8 mouse cellular contexts compared by ENCODE assay signal in genomic region chr11:115420336-115421190, GRCm38 (mm10). TPM values are rescaled to one million over a fixed set of nuclear protein-coding genes. Genes with fewer than 3 reads are reported as not detected.
DNase-seq lines count a peak whose midpoint lies in the region; ATAC-seq and TF ChIP-seq lines count a peak whose summit lies in the region.

No protein-coding gene starts in this region.

- H3K36me3 ChIP-seq in C2C12 (ENCODE audit: control insufficient read depth, insufficient read depth), result peaks cover 42% of the 10 kb centered on the region
- peaks cover 50% of the 10 kb centered on the region for H3K36me3 ChIP-seq in erythroblast, embryonic 14.5 days (ENCODE audit: control insufficient read depth)
- H3K36me3 ChIP-seq in heart, embryonic 12.5 days, result peaks cover 53% of the 10 kb centered on the region
- peaks cover 21% of the 10 kb centered on the region; the same call in 1 of the 2 replicates for H3K36me3 ChIP-seq in kidney, postnatal 0 days (ENCODE audit: insufficient read depth, low read length)
- H3K36me3 ChIP-seq in liver, embryonic 16.5 days (ENCODE audit: control insufficient read depth, insufficient read depth), result peaks cover 12% of the 10 kb centered on the region
- H3K36me3 ChIP-seq in neural tube, embryonic 15.5 days, result peaks cover 33% of the 10 kb centered on the region

- ATAC-seq in heart, embryonic 12.5 days (ENCODE audit: insufficient number of reproducible peaks, low FRiP score), result peak; percentile 60
- ATAC-seq in kidney, postnatal 0 days (replicated peaks; ENCODE audit: low FRiP score, low read depth), result peak; percentile 67
- ATAC-seq in liver, embryonic 16.5 days (ENCODE audit: low read depth), result peak; percentile 62
- peak; percentile 65 for ATAC-seq in neural tube, embryonic 15.5 days (ENCODE audit: low FRiP score)

- H3K4me2 ChIP-seq in heart, embryonic 12.5 days, result peak overlapping the region; percentile 97
- H3K4me2 ChIP-seq in kidney, postnatal 0 days (ENCODE audit: low read length), result peak overlapping the region; percentile 97
- peak overlapping the region; percentile 96 for H3K4me2 ChIP-seq in liver, embryonic 16.5 days (ENCODE audit: low read depth, low read length)
- H3K4me2 ChIP-seq in neural tube, embryonic 15.5 days, result peak overlapping the region; percentile 88

- DNase-seq in adrenal gland, postnatal 25 days, result peak; percentile 67
- peak; percentile 69 for DNase-seq in kidney, postnatal 0 days (ENCODE audit: low spot score)
- DNase-seq in thymus, postnatal 4 days, result peak; percentile 74

- no peaks in the 10 kb centered on the region for H3K27me3 ChIP-seq in C2C12 (ENCODE audit: control insufficient read depth, insufficient read depth, insufficient read length)
- no peaks in the 10 kb centered on the region for H3K27me3 ChIP-seq in erythroblast, embryonic 14.5 days (ENCODE audit: control insufficient read depth)
- no peaks in the 10 kb centered on the region for H3K27me3 ChIP-seq in heart, embryonic 12.5 days (replicated peaks)
- no peaks in the 10 kb centered on the region for H3K27me3 ChIP-seq in kidney, postnatal 0 days (ENCODE audit: insufficient read depth, low read length)
- no peaks in the 10 kb centered on the region for H3K27me3 ChIP-seq in liver, embryonic 16.5 days (ENCODE audit: control insufficient read depth, insufficient read depth, low read depth, low read length)
- H3K27me3 ChIP-seq in neural tube, embryonic 15.5 days (replicated peaks), result no peaks in the 10 kb centered on the region

- H3K4me3 ChIP-seq in C2C12 (ENCODE audit: insufficient read depth, poor library complexity, severe bottlenecking), result peak overlapping the region; percentile 97
- peak overlapping the region; percentile 99 for H3K4me3 ChIP-seq in erythroblast, embryonic 14.5 days (replicated peaks)
- peak overlapping the region; percentile 99 for H3K4me3 ChIP-seq in heart, embryonic 12.5 days
- H3K4me3 ChIP-seq in kidney, postnatal 0 days (replicated peaks; ENCODE audit: low read depth, low read length), result peak overlapping the region; percentile 98
- H3K4me3 ChIP-seq in liver, embryonic 16.5 days (ENCODE audit: low read depth, low read length), result peak overlapping the region; percentile 91
- H3K4me3 ChIP-seq in neural tube, embryonic 15.5 days (replicated peaks), result peak overlapping the region; percentile 95

- H3K9ac ChIP-seq in heart, embryonic 12.5 days, result peak overlapping the region; percentile 100
- H3K9ac ChIP-seq in kidney, postnatal 0 days (ENCODE audit: low read depth, low read length), result peak overlapping the region; percentile 95
- peak overlapping the region; percentile 94 for H3K9ac ChIP-seq in liver, embryonic 16.5 days (ENCODE audit: low read depth, low read length)
- peak overlapping the region; percentile 94 for H3K9ac ChIP-seq in neural tube, embryonic 15.5 days (replicated peaks)

- peaks cover 45% of the 10 kb centered on the region for H3K4me1 ChIP-seq in erythroblast, embryonic 14.5 days (ENCODE audit: control insufficient read depth)
- H3K4me1 ChIP-seq in heart, embryonic 12.5 days (replicated peaks), result peaks cover 50% of the 10 kb centered on the region
- H3K4me1 ChIP-seq in kidney, postnatal 0 days (replicated peaks; ENCODE audit: insufficient read depth, low read length), result peaks cover 13% of the 10 kb centered on the region; the same call in 1 of the 2 replicates
- H3K4me1 ChIP-seq in liver, embryonic 16.5 days (ENCODE audit: control insufficient read depth, low read depth, low read length), result peaks cover 24% of the 10 kb centered on the region
- H3K4me1 ChIP-seq in neural tube, embryonic 15.5 days, result peaks cover 48% of the 10 kb centered on the region

- peak overlapping the region; percentile 98 for H3ac ChIP-seq in C2C12 (ENCODE audit: control insufficient read depth, insufficient read length, low read depth)

- TF ChIP-seq CTCF in C2C12 (IDR thresholded peaks at IDR 0.05; ENCODE audit: control insufficient read depth, insufficient read depth, insufficient read length), result no peak
- TF ChIP-seq CTCF in kidney, postnatal 0 days (IDR thresholded peaks at IDR 0.05; ENCODE audit: low read depth), result peak; percentile 14; the same call in 1 of the 2 replicates

- H3K79me2 ChIP-seq in C2C12 (ENCODE audit: control insufficient read depth, insufficient read depth), result peaks cover 54% of the 10 kb centered on the region

- H3K9me3 ChIP-seq in erythroblast, embryonic 14.5 days (ENCODE audit: control insufficient read depth, low read length), result no peaks in the 10 kb centered on the region
- no peaks in the 10 kb centered on the region for H3K9me3 ChIP-seq in heart, embryonic 12.5 days (replicated peaks)
- no peaks in the 10 kb centered on the region for H3K9me3 ChIP-seq in kidney, postnatal 0 days (replicated peaks; ENCODE audit: low read length)
- no peaks in the 10 kb centered on the region for H3K9me3 ChIP-seq in liver, embryonic 16.5 days (replicated peaks; ENCODE audit: control insufficient read depth, low read length)
- no peaks in the 10 kb centered on the region for H3K9me3 ChIP-seq in neural tube, embryonic 15.5 days (replicated peaks)

- peaks cover 22% of the 10 kb centered on the region for H3K79me3 ChIP-seq in C2C12 (ENCODE audit: low read depth)

- peak overlapping the region; percentile 92 for H3K27ac ChIP-seq in heart, embryonic 12.5 days (ENCODE audit: poor library complexity, severe bottlenecking)
- peak overlapping the region; percentile 86 for H3K27ac ChIP-seq in kidney, postnatal 0 days
- peak overlapping the region; percentile 82 for H3K27ac ChIP-seq in liver, embryonic 16.5 days (ENCODE audit: low read length)
- H3K27ac ChIP-seq in neural tube, embryonic 15.5 days (replicated peaks), result peak overlapping the region; percentile 91

- WGBS in heart, embryonic 12.5 days, result 1% methylated on average over 44 of the region's 45 CpGs
- under 1% methylated on average over 45 of the region's 45 CpGs for WGBS in kidney, postnatal 0 days
- WGBS in liver, embryonic 16.5 days (ENCODE audit: insufficient replicate concordance), result under 1% methylated on average over 45 of the region's 45 CpGs
- WGBS in neural tube, embryonic 15.5 days, result 2% methylated on average over 43 of the region's 45 CpGs

TF ChIP-seq in C2C12, 6 proteins besides CTCF, POLR2A, EP300 and RAD21:
- TF ChIP-seq MYOG (IDR thresholded peaks at IDR 0.05; ENCODE audit: control insufficient read depth, extremely low read depth, insufficient read length) (no peak), FOSL1 (IDR thresholded peaks at IDR 0.05; ENCODE audit: insufficient read depth, low read length, poor library complexity, severe bottlenecking) (no peak), MYOD1 (IDR thresholded peaks at IDR 0.05; ENCODE audit: control insufficient read depth, insufficient read length, low read depth) (no peak), MAX (IDR thresholded peaks at IDR 0.05) (no peak), CEBPB (IDR thresholded peaks at IDR 0.05; ENCODE audit: low read depth) (no peak), USF1 (IDR thresholded peaks at IDR 0.05; ENCODE audit: low read depth) (no peak)
TF ChIP-seq in C2C12: peak in this region for 0.

RNA-seq across cellular contexts. Expression of gene Kctd2, which starts 0.6 kb away (rescaled TPM):
- polyA plus RNA-seq in C2C12 (2012; fragmentation: generic; extraction: Trizol), result 26.7 TPM
- total RNA-seq in adrenal gland, postnatal 25 days (2021), result 59.9 and 72.4 TPM in 2 replicates
- 1.3 and 1.9 TPM in 2 replicates for polyA plus RNA-seq in erythroblast, embryonic 14.5 days (2012)
- 16.0 and 17.5 TPM in 2 replicates for polyA plus RNA-seq in heart, embryonic 12.5 days (2016; fragmentation: Nextera tagmentation; extraction: Ambion mirVana)
- polyA plus RNA-seq in kidney, postnatal 0 days (2015; fragmentation: Nextera tagmentation; extraction: Ambion mirVana), result 19.8 and 22.2 TPM in 2 replicates
- 0.70 and 1.0 TPM in 2 replicates for polyA plus RNA-seq in liver, embryonic 16.5 days (2015; fragmentation: Nextera tagmentation; extraction: Ambion mirVana)
- polyA plus RNA-seq in neural tube, embryonic 15.5 days (2015; fragmentation: Nextera tagmentation; extraction: Ambion mirVana), result 19.0 and 22.4 TPM in 2 replicates

RNA-seq across cellular contexts. Expression of gene Atp5h, which starts 0.8 kb away (rescaled TPM):
- 530 TPM for polyA plus RNA-seq in C2C12 (2012; fragmentation: generic; extraction: Trizol)
- total RNA-seq in adrenal gland, postnatal 25 days (2021), result 518 and 521 TPM in 2 replicates
- polyA plus RNA-seq in erythroblast, embryonic 14.5 days (2012), result 19.5 and 23.1 TPM in 2 replicates
- polyA plus RNA-seq in heart, embryonic 12.5 days (2016; fragmentation: Nextera tagmentation; extraction: Ambion mirVana), result 1,576 and 1,627 TPM in 2 replicates
- 1,541 and 1,578 TPM in 2 replicates for polyA plus RNA-seq in kidney, postnatal 0 days (2015; fragmentation: Nextera tagmentation; extraction: Ambion mirVana)
- polyA plus RNA-seq in liver, embryonic 16.5 days (2015; fragmentation: Nextera tagmentation; extraction: Ambion mirVana), result 482 and 528 TPM in 2 replicates
- 949 and 1,025 TPM in 2 replicates for polyA plus RNA-seq in neural tube, embryonic 15.5 days (2015; fragmentation: Nextera tagmentation; extraction: Ambion mirVana)

RNA-seq across cellular contexts. Expression of gene Mrpl58, which starts 17.0 kb away (rescaled TPM):
- polyA plus RNA-seq in C2C12 (2012; fragmentation: generic; extraction: Trizol), result 186 TPM
- total RNA-seq in adrenal gland, postnatal 25 days (2021), result 140 and 153 TPM in 2 replicates
- polyA plus RNA-seq in erythroblast, embryonic 14.5 days (2012), result 5.7 and 6.6 TPM in 2 replicates
- 156 and 162 TPM in 2 replicates for polyA plus RNA-seq in heart, embryonic 12.5 days (2016; fragmentation: Nextera tagmentation; extraction: Ambion mirVana)
- polyA plus RNA-seq in kidney, postnatal 0 days (2015; fragmentation: Nextera tagmentation; extraction: Ambion mirVana), result 225 and 232 TPM in 2 replicates
- 68.8 and 71.7 TPM in 2 replicates for polyA plus RNA-seq in liver, embryonic 16.5 days (2015; fragmentation: Nextera tagmentation; extraction: Ambion mirVana)
- polyA plus RNA-seq in neural tube, embryonic 15.5 days (2015; fragmentation: Nextera tagmentation; extraction: Ambion mirVana), result 175 and 183 TPM in 2 replicates

RNA-seq across cellular contexts. Expression of gene Trim80, which starts 19.8 kb away (rescaled TPM):
- polyA plus RNA-seq in C2C12 (2012; fragmentation: generic; extraction: Trizol), result not detected
- total RNA-seq in adrenal gland, postnatal 25 days (2021), result 0.21 TPM in 1 of 2 replicates, not detected in the other
- not detected in 2 replicates for polyA plus RNA-seq in erythroblast, embryonic 14.5 days (2012)
- 0.19 and 0.35 TPM in 2 replicates for polyA plus RNA-seq in heart, embryonic 12.5 days (2016; fragmentation: Nextera tagmentation; extraction: Ambion mirVana)
- polyA plus RNA-seq in kidney, postnatal 0 days (2015; fragmentation: Nextera tagmentation; extraction: Ambion mirVana), result 0.13 and 0.49 TPM in 2 replicates
- 0.84 and 1.1 TPM in 2 replicates for polyA plus RNA-seq in liver, embryonic 16.5 days (2015; fragmentation: Nextera tagmentation; extraction: Ambion mirVana)
- polyA plus RNA-seq in neural tube, embryonic 15.5 days (2015; fragmentation: Nextera tagmentation; extraction: Ambion mirVana), result 0.09 and 0.10 TPM in 2 replicates

RNA-seq across cellular contexts. Expression of gene Cdr2l, which starts 38.8 kb away (rescaled TPM):
- polyA plus RNA-seq in C2C12 (2012; fragmentation: generic; extraction: Trizol), result 23.2 TPM
- total RNA-seq in adrenal gland, postnatal 25 days (2021), result 59.1 and 82.5 TPM in 2 replicates
- 0.01 TPM in 1 of 2 replicates, not detected in the other for polyA plus RNA-seq in erythroblast, embryonic 14.5 days (2012)
- 9.0 and 9.5 TPM in 2 replicates for polyA plus RNA-seq in heart, embryonic 12.5 days (2016; fragmentation: Nextera tagmentation; extraction: Ambion mirVana)
- polyA plus RNA-seq in kidney, postnatal 0 days (2015; fragmentation: Nextera tagmentation; extraction: Ambion mirVana), result 7.6 and 7.8 TPM in 2 replicates
- 0.95 and 1.3 TPM in 2 replicates for polyA plus RNA-seq in liver, embryonic 16.5 days (2015; fragmentation: Nextera tagmentation; extraction: Ambion mirVana)
- polyA plus RNA-seq in neural tube, embryonic 15.5 days (2015; fragmentation: Nextera tagmentation; extraction: Ambion mirVana), result 21.5 and 23.9 TPM in 2 replicates

Comparison
In these comparisons a context has a peak if more than half of its experiments do, and no peak if none do; other contexts are left out.
1. Peak in every context shown above with its lines: DNase-seq, ATAC-seq, H3K4me3 ChIP-seq and H3K27ac ChIP-seq.
2. RNA of gene Atp5h, which starts 0.8 kb away (polyA plus RNA-seq): 1,576 to 1,627 TPM in heart, embryonic 12.5 days, 1,541 to 1,578 TPM in kidney, postnatal 0 days, 949 to 1,025 TPM in neural tube, embryonic 15.5 days, 530 TPM in C2C12 (single experiment) and 482 to 528 TPM in liver, embryonic 16.5 days; 19.5 to 23.1 TPM in erythroblast, embryonic 14.5 days; every median in the first group is over 10 times any median in the second.